Mouse (Mus musculus) liver, embryonic 12.5 days (tissue): ENCODE data around the gene Trappc1. TPM values are rescaled to one million over a fixed set of nuclear protein-coding genes. Genes with fewer than 3 reads are reported as not detected.

ENCODE experiments used
- ATAC-seq: fragments of 200-750 bp; cut with Nextera tagmentation; 2 replicates; pipeline ENCODE4 v1.8.0; 2017; ENCODE audit warnings: moderate number of reproducible peaks, mild to moderate bottlenecking, moderate library complexity
- H3K27ac ChIP-seq: fragments of 300-500 bp; sonication (generic); 2 replicates; pipeline ENCODE4 v1.5.1; 2016; ENCODE audit warnings: mild to moderate bottlenecking
- H3K27me3 ChIP-seq: fragments of 300-500 bp; sonication (generic); replicated peaks from 2 replicates; pipeline ENCODE4 v1.6.1; 2016; ENCODE audit warnings: mild to moderate bottlenecking, moderate library complexity
- H3K36me3 ChIP-seq: fragments of 300-500 bp; sonication (generic); 2 replicates; pipeline ENCODE4 v1.6.1; 2016; ENCODE audit warnings: mild to moderate bottlenecking, moderate library complexity
- H3K4me1 ChIP-seq: fragments of 300-500 bp; sonication (generic); 2 replicates; pipeline ENCODE4 v1.6.1; 2016
- H3K4me2 ChIP-seq: fragments of 300-500 bp; sonication (generic); 2 replicates; pipeline ENCODE4 v1.6.1; 2016; ENCODE audit warnings: mild to moderate bottlenecking, moderate library complexity
- H3K4me3 ChIP-seq: fragments of 300-500 bp; sonication (generic); 2 replicates; pipeline ENCODE4 v1.5.1; 2016; ENCODE audit warnings: mild to moderate bottlenecking, moderate library complexity
- H3K9ac ChIP-seq: fragments of 300-500 bp; sonication (generic); 2 replicates; pipeline ENCODE4 v1.6.1; 2016; ENCODE audit warnings: mild to moderate bottlenecking, moderate library complexity
- H3K9me3 ChIP-seq: fragments of 300-500 bp; sonication (generic); replicated peaks from 2 replicates; pipeline ENCODE4 v1.6.1; 2016; ENCODE audit warnings: mild to moderate bottlenecking, moderate library complexity
- WGBS: fragments of 180-500 bp; shearing (Covaris S2); methylation state at CpG from one replicate; pipeline ENCODE4 v1.1.7; 2016; ENCODE audit not compliant: insufficient replicate concordance; 5-methylcytosine and 5-hydroxymethylcytosine counted together
- polyA plus RNA-seq: library from polyadenylated mRNA; unstranded; fragments of >200 nt; fragmentation: Nextera tagmentation; extraction: Ambion mirVana; gene quantifications from 2 replicates; pipeline ENCODE4 v1.2.1, GENCODE M21; 2016

The Trappc1 gene
- polyA plus RNA-seq, 1 experiment from 2014 or later, result 90.4 TPM

DNA sequence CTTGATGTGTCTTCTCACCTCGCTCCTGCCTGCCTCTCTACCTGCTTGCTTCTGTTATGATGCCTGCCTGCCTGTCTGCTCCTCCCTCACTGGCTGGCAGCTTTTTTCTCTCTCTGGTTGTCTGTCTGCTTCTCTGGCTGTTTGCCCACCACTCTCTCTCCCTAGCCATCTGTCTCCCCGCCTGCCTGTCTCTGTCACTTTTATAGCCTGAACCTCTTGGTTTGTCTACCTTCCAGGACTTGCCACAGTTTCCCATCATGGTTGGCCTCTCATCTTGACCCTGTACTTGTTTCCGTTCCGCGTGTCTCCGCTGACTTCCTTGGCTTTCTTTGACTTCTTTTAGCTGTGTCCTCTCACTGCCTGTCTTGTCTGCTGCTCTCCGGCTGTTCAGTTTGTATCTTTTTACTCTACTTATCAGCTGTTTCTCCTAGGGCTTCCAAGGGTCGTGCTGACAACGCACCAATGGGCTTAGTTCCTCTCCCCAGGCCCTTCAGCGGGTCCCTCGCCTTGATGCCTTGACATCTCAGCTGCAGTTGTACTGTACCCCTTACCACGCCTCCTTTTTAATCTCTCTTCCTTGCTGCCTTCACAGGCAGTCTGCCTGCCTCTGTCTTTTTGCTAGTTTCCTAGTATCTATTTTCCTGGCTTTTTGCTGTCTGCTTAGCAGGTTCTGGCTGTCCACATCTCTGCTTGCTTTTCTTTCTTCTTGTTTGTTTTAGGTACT lies 48.4 kb downstream of the Trappc1 start:
- peak overlapping the region; percentile 66 for H3K4me2 ChIP-seq
- WGBS, result 33% methylated on average over 12 of the region's 12 CpGs
- 0 out of 2 replicates have a peak, but pooled peaks have one; percentile 27 for ATAC-seq
- H3K9ac ChIP-seq, result peak overlapping the region; percentile 56
- H3K27me3 ChIP-seq, result peaks cover 35% of the 10 kb centered on the region
- no peaks in the 10 kb centered on the region for H3K9me3 ChIP-seq
- no peaks in the 10 kb centered on the region for H3K36me3 ChIP-seq
- H3K4me3 ChIP-seq, result peak overlapping the region; percentile 12; the same call in 1 of the 2 replicates
- H3K4me1 ChIP-seq, result peaks cover 87% of the 10 kb centered on the region
- H3K27ac ChIP-seq, result peak overlapping the region; percentile 88

DNA sequence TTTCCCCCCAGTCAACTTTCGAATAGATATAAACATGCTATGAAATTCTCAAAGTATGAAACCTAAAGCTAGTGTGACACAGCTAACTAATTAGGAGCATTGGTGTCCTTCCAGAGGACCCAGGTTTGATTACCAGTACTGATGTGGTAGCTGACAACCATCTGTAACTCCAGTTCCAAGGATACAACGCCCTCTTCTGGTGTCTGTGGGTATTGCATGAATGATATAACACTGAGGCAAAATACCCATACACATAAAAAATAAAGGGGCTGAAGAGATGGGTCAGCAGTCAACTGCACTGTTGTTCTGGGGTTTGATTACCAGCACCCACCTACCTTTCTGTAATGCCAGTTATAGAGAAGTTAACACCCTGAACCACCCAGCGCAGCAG lies 49.0 kb downstream of the Trappc1 start:
- Histone ChIP-seq H3K36me3 (no peaks in the 10 kb centered on the region), H3K27ac (peak overlapping the region; percentile 88), H3K4me3 (peak overlapping the region; percentile 43), H3K9me3 (no peaks in the 10 kb centered on the region), H3K4me1 (peaks cover 86% of the 10 kb centered on the region), H3K4me2 (peak overlapping the region; percentile 66), H3K27me3 (peaks cover 30% of the 10 kb centered on the region), H3K9ac (peak overlapping the region; percentile 56; the same call in 1 of the 2 replicates)
- WGBS, result 50% methylated on average over 3 of the region's 3 CpGs
- ATAC-seq, result no peak

DNA sequence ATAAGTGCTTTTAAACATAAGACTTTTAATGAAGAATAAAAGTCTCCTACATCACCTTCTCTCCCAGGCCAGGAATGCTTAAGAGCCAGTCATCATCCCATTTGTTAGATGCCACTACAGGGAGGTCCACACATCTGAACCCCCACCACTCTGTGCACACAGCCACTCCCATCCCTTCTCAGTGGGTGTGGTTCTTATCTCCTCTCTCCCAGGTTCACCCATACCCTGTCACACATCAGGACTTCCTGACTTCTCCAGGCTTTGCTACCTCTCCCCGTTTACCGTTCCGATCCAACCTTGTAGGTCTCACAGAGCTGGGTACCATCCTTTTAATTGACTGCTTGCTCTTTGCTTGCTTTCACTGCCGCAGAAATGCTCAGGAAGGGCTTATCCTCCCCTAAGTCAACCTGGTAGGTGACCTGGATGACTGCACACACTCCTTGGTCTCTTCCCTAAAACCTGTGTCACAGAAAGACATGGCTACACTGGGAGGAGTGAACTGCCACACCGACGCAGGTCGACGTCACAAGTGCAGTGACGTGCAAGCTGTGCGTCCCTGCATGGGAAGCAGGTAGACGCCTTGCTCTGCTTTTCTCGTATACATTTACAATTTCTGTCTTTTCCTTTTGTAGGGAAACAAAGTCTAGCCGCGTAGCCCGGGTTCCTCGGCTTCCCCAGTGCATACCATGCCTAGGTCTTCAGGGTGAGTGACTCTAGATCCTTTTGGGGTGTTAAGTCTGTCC lies 49.6 kb downstream of the Trappc1 start:
- H3K9ac ChIP-seq, result peak overlapping the region; percentile 56
- peaks cover 23% of the 10 kb centered on the region for H3K27me3 ChIP-seq
- H3K4me3 ChIP-seq, result peak overlapping the region; percentile 43
- H3K4me1 ChIP-seq, result peaks cover 83% of the 10 kb centered on the region
- 58% methylated on average over 16 of the region's 16 CpGs for WGBS
- H3K36me3 ChIP-seq, result no peaks in the 10 kb centered on the region
- H3K4me2 ChIP-seq, result peak overlapping the region; percentile 66
- peak; percentile 97 for ATAC-seq
- H3K27ac ChIP-seq, result peak overlapping the region; percentile 88
- H3K9me3 ChIP-seq, result no peaks in the 10 kb centered on the region

Other genes with a start within 250 kb of the Trappc1 start
- gene Vamp2, start 235.5 kb upstream of the Trappc1 start, polyA plus RNA-seq, result 26.3 and 27.5 TPM in 2 replicates
- gene Per1, start 228.8 kb upstream of the Trappc1 start, polyA plus RNA-seq, result 2.5 and 4.0 TPM in 2 replicates
- gene Hes7, start 203.6 kb upstream of the Trappc1 start, polyA plus RNA-seq, result 0.44 and 0.46 TPM in 2 replicates
- 0.14 TPM in 1 of 2 replicates, not detected in the other for gene 9130213A22Rik, start 201.4 kb upstream of the Trappc1 start, polyA plus RNA-seq
- gene Aloxe3, start 198.1 kb upstream of the Trappc1 start, polyA plus RNA-seq, result not detected in 2 replicates
- not detected in 2 replicates for gene Alox12b, start 167.0 kb upstream of the Trappc1 start, polyA plus RNA-seq
- gene Alox8, start 126.1 kb upstream of the Trappc1 start, polyA plus RNA-seq, result not detected in 2 replicates
- gene Gucy2e, start 86.9 kb upstream of the Trappc1 start, polyA plus RNA-seq, result not detected in 2 replicates
- gene Cntrob, start 205 bp upstream of the Trappc1 start, polyA plus RNA-seq, result 13.1 and 13.9 TPM in 2 replicates
- 0.24 and 0.48 TPM in 2 replicates for gene Kcnab3, start 2.3 kb downstream of the Trappc1 start, polyA plus RNA-seq
- gene Rnf227, start 16.5 kb downstream of the Trappc1 start, polyA plus RNA-seq, result 1.5 and 1.7 TPM in 2 replicates
- 4.7 and 6.4 TPM in 2 replicates for gene Chd3, start 45.4 kb downstream of the Trappc1 start, polyA plus RNA-seq
- 111 and 119 TPM in 2 replicates for gene Naa38, start 71.5 kb downstream of the Trappc1 start, polyA plus RNA-seq
- gene Cyb5d1, start 71.7 kb downstream of the Trappc1 start, polyA plus RNA-seq, result 15.1 and 15.7 TPM in 2 replicates
- 14.4 and 15.4 TPM in 2 replicates for gene Tmem88, start 74.3 kb downstream of the Trappc1 start, polyA plus RNA-seq
- 7.1 and 7.5 TPM in 2 replicates for gene Kdm6b, start 89.7 kb downstream of the Trappc1 start, polyA plus RNA-seq
- 0.06 and 0.17 TPM in 2 replicates for gene Dnah2, start 225.1 kb downstream of the Trappc1 start, polyA plus RNA-seq
- 1.7 and 2.3 TPM in 2 replicates for gene Efnb3, start 236.2 kb downstream of the Trappc1 start, polyA plus RNA-seq